Comparison of ENCODE assay signal across 8 mouse cellular contexts in the genomic region with DNA sequence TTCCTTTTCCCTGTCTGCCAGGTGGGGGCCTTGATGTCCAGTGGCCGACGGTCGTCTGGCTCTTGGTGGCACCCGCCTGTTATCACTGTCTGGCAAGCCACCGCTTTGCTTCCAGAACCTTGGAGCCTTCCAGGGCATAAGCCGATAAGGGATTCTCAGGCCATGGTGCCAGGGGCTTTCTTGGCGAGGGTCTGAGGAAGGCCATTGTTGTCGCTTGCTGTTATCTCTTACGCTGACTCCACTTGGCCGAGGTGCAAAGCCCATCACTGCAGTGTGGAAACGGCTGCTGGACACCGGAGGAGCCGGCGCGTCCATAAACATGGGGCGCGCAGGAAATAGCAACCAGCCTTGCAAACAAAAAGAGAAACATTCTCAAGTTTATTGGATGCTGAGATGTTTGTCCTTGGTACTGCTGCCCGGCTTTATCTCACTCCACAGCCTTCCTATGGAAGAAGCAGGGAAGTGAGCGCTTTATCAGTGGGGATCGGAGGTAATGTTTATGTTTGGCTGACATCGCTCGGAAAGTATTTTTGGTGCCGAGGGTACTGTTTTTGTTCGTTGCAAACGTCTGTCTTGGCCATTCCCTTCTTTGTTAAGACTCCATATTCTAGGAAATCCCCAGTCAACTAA. TPM values are rescaled to one million over a fixed set of nuclear protein-coding genes. Genes with fewer than 3 reads are reported as not detected.
DNase-seq lines count a peak whose midpoint lies in the region; ATAC-seq and TF ChIP-seq lines count a peak whose summit lies in the region.

No protein-coding gene starts in this region.

- no peak for DNase-seq in kidney, postnatal 0 days (ENCODE audit: low spot score)
- DNase-seq in kidney, adult 9 months: no peak
- no peak for DNase-seq in liver, embryonic 11.5 days (ENCODE audit: low spot score)
- DNase-seq in left cerebral cortex, adult 8-10 months (ENCODE audit: low spot score in 2 of 2): no peak
- DNase-seq in cerebellum, adult 9-10 months: no peak
- no peak for DNase-seq in layer of hippocampus, adult 2 months (ENCODE audit: low spot score in 2 of 2)

- peak overlapping the region; percentile 30 for H3K4me2 ChIP-seq in kidney, postnatal 0 days (ENCODE audit: low read length)
- peak overlapping the region; percentile 71 for H3K4me2 ChIP-seq in heart, embryonic 13.5 days
- H3K4me2 ChIP-seq in liver, embryonic 11.5 days: peak overlapping the region; percentile 63

- no peaks in the 10 kb centered on the region for H3K4me1 ChIP-seq in kidney, postnatal 0 days (replicated peaks; ENCODE audit: insufficient read depth, low read length)
- peaks cover 42% of the 10 kb centered on the region for H3K4me1 ChIP-seq in heart, embryonic 13.5 days
- peaks cover 5% of the 10 kb centered on the region; the same call in 1 of the 2 replicates for H3K4me1 ChIP-seq in liver, embryonic 11.5 days (replicated peaks; ENCODE audit: control insufficient read depth, insufficient read depth, low read length)

- no peak for ATAC-seq in kidney, postnatal 0 days (replicated peaks; ENCODE audit: low FRiP score, low read depth)
- peak; percentile 39; the same call in 1 of the 2 replicates for ATAC-seq in heart, embryonic 13.5 days (ENCODE audit: extremely low read depth, insufficient number of reproducible peaks, low FRiP score, low TSS enrichment)
- ATAC-seq in liver, embryonic 11.5 days (replicated peaks; ENCODE audit: low FRiP score): no peak
- ATAC-seq in megakaryocyte progenitor cell, adult 5-6 weeks (replicated peaks; ENCODE audit: poor library complexity): peak; percentile 30

- H3K9me3 ChIP-seq in kidney, postnatal 0 days (replicated peaks; ENCODE audit: low read length): no peaks in the 10 kb centered on the region
- H3K9me3 ChIP-seq in heart, embryonic 13.5 days: peaks cover 3% of the 10 kb centered on the region; the same call in 1 of the 2 replicates
- no peaks in the 10 kb centered on the region for H3K9me3 ChIP-seq in liver, embryonic 11.5 days (ENCODE audit: control insufficient read depth, low read length)

- WGBS in kidney, postnatal 0 days: 72% methylated on average over 25 of the region's 25 CpGs
- WGBS in heart, embryonic 13.5 days: 15% methylated on average over 25 of the region's 25 CpGs
- 34% methylated on average over 25 of the region's 25 CpGs for WGBS in liver, embryonic 11.5 days

- no peaks in the 10 kb centered on the region for H3K36me3 ChIP-seq in kidney, postnatal 0 days (ENCODE audit: insufficient read depth, low read length)
- H3K36me3 ChIP-seq in heart, embryonic 13.5 days: no peaks in the 10 kb centered on the region
- H3K36me3 ChIP-seq in liver, embryonic 11.5 days (ENCODE audit: control insufficient read depth, insufficient read depth, low read length): no peaks in the 10 kb centered on the region

- no peaks in the 10 kb centered on the region for H3K27me3 ChIP-seq in kidney, postnatal 0 days (ENCODE audit: insufficient read depth, low read length)
- no peaks in the 10 kb centered on the region for H3K27me3 ChIP-seq in heart, embryonic 13.5 days (replicated peaks)
- no peaks in the 10 kb centered on the region for H3K27me3 ChIP-seq in liver, embryonic 11.5 days (replicated peaks; ENCODE audit: control insufficient read depth, insufficient read depth, low read length)

- H3K27ac ChIP-seq in kidney, postnatal 0 days: no peak overlapping the region
- H3K27ac ChIP-seq in heart, embryonic 13.5 days (replicated peaks): peak overlapping the region; percentile 70
- H3K27ac ChIP-seq in liver, embryonic 11.5 days (ENCODE audit: low read depth, low read length): no peak overlapping the region
- H3K27ac ChIP-seq in layer of hippocampus, adult 2 months: no peak overlapping the region

- no peak overlapping the region for H3K4me3 ChIP-seq in kidney, postnatal 0 days (replicated peaks; ENCODE audit: low read depth, low read length)
- H3K4me3 ChIP-seq in heart, embryonic 13.5 days: peak overlapping the region; percentile 48
- H3K4me3 ChIP-seq in liver, embryonic 11.5 days (ENCODE audit: low read depth, low read length): peak overlapping the region; percentile 35
- no peak overlapping the region for H3K4me3 ChIP-seq in layer of hippocampus, adult 2 months

- no peak overlapping the region for H3K9ac ChIP-seq in kidney, postnatal 0 days (ENCODE audit: low read depth, low read length)
- peak overlapping the region; percentile 60 for H3K9ac ChIP-seq in heart, embryonic 13.5 days
- H3K9ac ChIP-seq in liver, embryonic 11.5 days (ENCODE audit: low read depth, low read length): no peak overlapping the region

- TF ChIP-seq CTCF in kidney, postnatal 0 days (IDR thresholded peaks at IDR 0.05; ENCODE audit: low read depth): no peak
- no peak for TF ChIP-seq CTCF in layer of hippocampus, adult 2 months (conservative IDR thresholded peaks at IDR 0.05)

RNA-seq across cellular contexts. Expression of gene Txndc5, which starts 51.5 kb away (rescaled TPM):
- polyA plus RNA-seq in kidney, postnatal 0 days (2015; fragmentation: Nextera tagmentation; extraction: Ambion mirVana): 237 and 243 TPM in 2 replicates
- polyA plus RNA-seq in heart, embryonic 13.5 days (2015; fragmentation: Nextera tagmentation; extraction: Ambion mirVana): 200 and 206 TPM in 2 replicates
- polyA plus RNA-seq in liver, embryonic 11.5 days (2014; fragmentation: Nextera tagmentation; extraction: Ambion mirVana): 158 and 171 TPM in 2 replicates
- 58.2 and 58.3 TPM in 2 replicates for total RNA-seq in megakaryocyte progenitor cell, adult 5-6 weeks (2015)
- 56.3 and 67.4 TPM in 2 replicates for total RNA-seq in megakaryocyte progenitor cell, adult 5-6 weeks (2017)
- 10 to 100 TPM; 54.9 to 60.8 (median 58.6) TPM for total RNA-seq in left cerebral cortex, adult 8-10 months (2022)
- 10 to 100 TPM; 44.6 to 47.5 TPM for total RNA-seq in layer of hippocampus, adult 2 months (2021)

RNA-seq across cellular contexts. Expression of gene Bloc1s5, which starts 54.8 kb away (rescaled TPM):
- polyA plus RNA-seq in kidney, postnatal 0 days (2015; fragmentation: Nextera tagmentation; extraction: Ambion mirVana): 21.8 and 23.5 TPM in 2 replicates
- 17.1 and 19.9 TPM in 2 replicates for polyA plus RNA-seq in heart, embryonic 13.5 days (2015; fragmentation: Nextera tagmentation; extraction: Ambion mirVana)
- polyA plus RNA-seq in liver, embryonic 11.5 days (2014; fragmentation: Nextera tagmentation; extraction: Ambion mirVana): 20.3 and 24.9 TPM in 2 replicates
- total RNA-seq in megakaryocyte progenitor cell, adult 5-6 weeks (2015): 3.6 and 4.5 TPM in 2 replicates
- 13.0 and 14.7 TPM in 2 replicates for total RNA-seq in megakaryocyte progenitor cell, adult 5-6 weeks (2017)
- total RNA-seq in left cerebral cortex, adult 8-10 months (2022): 10 to 100 TPM; 10.4 to 13.1 (median 11.9) TPM
- 10 to 100 TPM in 1 of 2 experiments, 1 to 10 TPM in 1; 9.0 to 11.8 TPM for total RNA-seq in layer of hippocampus, adult 2 months (2021)

Comparison
In these comparisons a context has a peak if more than half of its experiments do, and no peak if none do; other contexts are left out.
1. ATAC-seq: peak in heart, embryonic 13.5 days (single experiment) and megakaryocyte progenitor cell, adult 5-6 weeks (single experiment); none in kidney, postnatal 0 days (single experiment) and liver, embryonic 11.5 days (single experiment).
2. H3K4me3 ChIP-seq: peak in heart, embryonic 13.5 days (single experiment) and liver, embryonic 11.5 days (single experiment); none in kidney, postnatal 0 days (single experiment) and layer of hippocampus, adult 2 months (single experiment).
3. Peak in every context shown above with its lines, with median percentiles within 50 percentile points of each other: H3K4me2 ChIP-seq.